Mouse (Mus musculus): Measurements from ENCODE around the gene Large1. TPM values are rescaled to one million over a fixed set of nuclear protein-coding genes. Genes with fewer than 3 reads are reported as not detected.
"Not testable (repeated sequence)": the region's sequence is repeated elsewhere in the genome, so short reads cannot be mapped to it uniquely, and the experiment has no call there.

The Large1 gene
- total RNA-seq, 1 experiment from 2014 or later = 4.3 TPM

GRCm38 (mm10) chr8:73188684-73189083, 164.7 kb downstream of the Large1 start:
- no peak for ATAC-seq (replicated peaks; ENCODE audit: low read depth, poor library complexity, severe bottlenecking)

DNA sequence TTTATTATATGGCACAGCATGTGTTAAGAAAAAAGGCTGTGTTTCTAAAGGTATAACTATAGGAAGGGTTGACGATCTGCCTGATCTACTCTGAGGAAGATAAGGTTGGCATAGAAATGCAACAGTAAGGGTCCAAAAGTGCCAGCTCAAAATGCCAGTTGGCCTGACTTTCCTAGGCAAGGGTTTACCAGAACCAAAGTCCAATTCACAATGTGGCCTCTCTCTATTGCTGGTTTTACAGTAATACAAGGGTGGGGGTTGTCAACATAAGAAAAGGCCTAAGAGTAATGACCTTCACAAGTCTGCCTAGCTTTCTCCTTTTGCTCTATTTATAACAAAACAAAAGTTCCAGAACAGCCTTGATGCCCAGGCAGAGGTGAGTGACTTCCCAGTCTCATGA, 166.0 kb downstream of the Large1 start:
- no peak for ATAC-seq (replicated peaks; ENCODE audit: low read depth, poor library complexity, severe bottlenecking)

DNA sequence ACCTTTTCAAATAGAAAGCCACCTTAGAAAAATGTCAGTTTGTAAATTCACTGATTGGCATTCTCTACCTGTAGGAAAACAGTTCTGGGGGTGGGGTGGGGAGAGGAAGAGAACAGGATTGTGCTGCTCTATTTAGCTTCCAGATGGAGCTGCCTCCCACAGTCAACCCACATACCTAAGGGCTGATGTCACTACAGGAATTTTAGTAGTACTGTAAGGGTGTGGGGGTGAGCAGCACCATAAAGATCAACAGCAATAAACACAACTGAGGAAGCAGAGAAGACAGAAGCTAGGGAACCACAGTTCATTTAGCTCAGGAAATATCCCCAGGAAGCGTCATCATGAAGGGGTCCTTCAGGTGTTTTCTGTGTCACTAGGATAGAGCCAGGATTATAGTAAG, 174.9 kb downstream of the Large1 start:
- ATAC-seq (replicated peaks; ENCODE audit: low read depth, poor library complexity, severe bottlenecking) = no peak

DNA sequence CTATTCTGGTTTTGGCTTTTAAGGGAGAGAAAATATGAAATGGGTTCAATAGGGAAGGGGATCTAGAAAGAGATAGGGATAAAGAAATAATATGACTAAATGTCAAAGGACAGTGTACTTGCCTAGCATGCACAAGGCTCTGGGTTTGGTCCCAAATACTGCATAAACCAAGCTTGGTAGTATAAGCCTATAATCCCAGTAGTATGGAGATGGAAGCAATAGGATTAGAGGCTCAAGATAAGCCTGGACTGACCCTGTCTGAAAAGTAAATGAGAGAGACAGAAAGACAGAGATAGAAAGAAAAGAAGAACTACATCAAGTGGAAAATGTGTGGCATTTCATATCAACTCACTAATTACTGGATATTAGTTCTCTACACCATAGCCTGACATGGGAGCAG, 180.7 kb downstream of the Large1 start:
- no peak for ATAC-seq (replicated peaks; ENCODE audit: low read depth, poor library complexity, severe bottlenecking)

DNA sequence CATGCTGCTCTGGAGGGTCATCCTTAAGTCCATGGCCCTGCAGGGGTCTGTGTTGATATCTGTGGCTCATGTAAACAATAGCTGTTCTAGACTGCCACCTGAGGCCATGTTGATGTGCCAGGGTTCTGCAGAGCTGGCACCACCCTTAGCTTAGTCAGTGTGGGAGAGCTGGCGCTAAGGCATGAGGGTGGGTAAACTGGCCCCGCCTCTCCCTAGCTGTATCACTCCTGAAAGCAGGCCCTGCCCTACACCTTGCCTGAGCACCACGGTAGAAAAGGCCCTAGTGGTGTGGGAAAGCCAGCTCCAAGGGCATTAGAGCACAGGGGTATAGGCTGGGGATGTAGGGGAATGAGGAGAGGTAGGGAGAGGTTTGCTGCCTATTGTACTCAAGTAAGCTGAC, 191.3 kb downstream of the Large1 start:
- ATAC-seq (replicated peaks; ENCODE audit: low read depth, poor library complexity, severe bottlenecking) = peak; percentile 36

DNA sequence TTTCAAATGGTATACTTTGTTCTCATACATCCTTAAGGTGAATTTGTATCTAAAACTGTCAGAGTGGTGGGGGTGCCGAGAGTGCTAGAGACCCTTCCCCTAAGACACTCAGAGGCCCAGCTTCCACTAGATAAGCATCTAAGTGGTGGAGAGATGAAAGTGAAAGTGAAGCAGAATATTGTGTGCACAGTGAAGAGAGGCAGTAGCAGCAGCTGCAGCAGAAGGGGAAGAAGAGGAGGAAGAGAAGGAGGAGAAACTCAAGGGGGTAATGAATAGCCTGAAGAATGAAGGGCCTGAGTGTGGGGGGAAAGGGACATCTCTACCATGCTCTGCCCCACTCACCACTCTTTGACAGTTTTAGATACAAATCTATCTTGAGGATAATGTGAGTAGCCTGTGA, 191.8 kb downstream of the Large1 start:
- ATAC-seq (replicated peaks; ENCODE audit: low read depth, poor library complexity, severe bottlenecking) = peak; percentile 47

GRCm38 (mm10) chr8:73160945-73161344, 192.4 kb downstream of the Large1 start:
- 0 out of 2 replicates have a peak, but pooled peaks have one; percentile 50 for ATAC-seq (replicated peaks; ENCODE audit: low read depth, poor library complexity, severe bottlenecking)

DNA sequence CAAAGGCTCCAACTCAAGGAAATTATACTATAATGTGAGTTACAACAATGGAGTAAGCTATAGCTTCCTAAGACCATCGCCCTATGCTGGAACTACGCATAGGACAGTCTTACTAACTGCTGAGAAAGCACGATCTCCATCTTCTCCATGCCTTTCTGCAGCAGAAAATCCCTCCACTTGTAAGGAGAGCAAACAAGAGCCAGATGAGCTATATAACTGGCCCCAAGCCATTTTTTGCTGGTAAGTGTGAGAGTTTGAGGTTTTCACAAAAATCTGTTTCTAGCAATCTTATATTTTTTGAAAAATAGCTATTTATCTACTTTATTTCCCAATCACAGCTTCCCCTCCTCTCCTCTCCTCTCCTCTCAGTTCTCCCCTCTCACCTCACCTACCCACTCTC, 206.1 kb downstream of the Large1 start:
- ATAC-seq (replicated peaks; ENCODE audit: low read depth, poor library complexity, severe bottlenecking) = no peak

DNA sequence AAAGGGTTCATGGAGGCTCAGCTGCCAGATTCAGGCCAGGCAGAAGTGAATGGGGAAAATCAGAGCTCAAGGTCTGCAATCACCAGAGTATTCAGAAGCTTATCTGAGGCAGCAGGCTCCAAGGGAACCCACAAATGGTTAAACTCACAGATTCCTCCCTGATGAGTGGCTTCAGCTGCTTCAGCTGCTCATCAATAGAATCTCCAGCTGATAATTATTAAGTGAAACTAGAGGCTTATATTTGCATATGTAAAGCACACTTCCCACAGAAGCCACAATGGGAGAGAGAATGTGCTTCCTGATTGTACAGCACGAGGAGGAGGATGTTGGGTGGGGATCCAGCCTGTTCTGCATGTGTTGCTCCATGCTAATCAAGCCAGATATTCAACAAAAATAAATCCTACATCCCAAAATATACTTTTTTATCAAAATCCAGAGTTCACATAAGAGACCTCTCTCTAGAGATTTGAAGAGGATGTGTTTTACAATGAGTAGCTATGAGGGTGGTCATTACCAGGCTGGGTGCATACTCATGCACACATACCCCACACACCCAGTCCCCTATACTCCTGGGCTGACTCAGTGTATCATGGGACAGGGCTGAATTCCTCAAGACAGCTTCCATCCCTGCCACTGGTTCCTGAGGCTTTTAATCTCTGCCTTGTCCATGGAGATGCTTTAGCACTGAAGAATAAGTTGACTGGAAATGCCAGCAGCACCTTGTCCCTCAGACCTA, 210.5 kb downstream of the Large1 start:
- ATAC-seq (replicated peaks; ENCODE audit: low read depth, poor library complexity, severe bottlenecking) = no peak

GRCm38 (mm10) chr8:73135397-73135796, 217.9 kb downstream of the Large1 start:
- ATAC-seq (replicated peaks; ENCODE audit: low read depth, poor library complexity, severe bottlenecking) = no peak

- ATAC-seq (replicated peaks; ENCODE audit: low read depth, poor library complexity, severe bottlenecking) = no peak
Measured at GRCm38 (mm10) chr8:73132080-73132479, 221.3 kb downstream of the Large1 start.

DNA sequence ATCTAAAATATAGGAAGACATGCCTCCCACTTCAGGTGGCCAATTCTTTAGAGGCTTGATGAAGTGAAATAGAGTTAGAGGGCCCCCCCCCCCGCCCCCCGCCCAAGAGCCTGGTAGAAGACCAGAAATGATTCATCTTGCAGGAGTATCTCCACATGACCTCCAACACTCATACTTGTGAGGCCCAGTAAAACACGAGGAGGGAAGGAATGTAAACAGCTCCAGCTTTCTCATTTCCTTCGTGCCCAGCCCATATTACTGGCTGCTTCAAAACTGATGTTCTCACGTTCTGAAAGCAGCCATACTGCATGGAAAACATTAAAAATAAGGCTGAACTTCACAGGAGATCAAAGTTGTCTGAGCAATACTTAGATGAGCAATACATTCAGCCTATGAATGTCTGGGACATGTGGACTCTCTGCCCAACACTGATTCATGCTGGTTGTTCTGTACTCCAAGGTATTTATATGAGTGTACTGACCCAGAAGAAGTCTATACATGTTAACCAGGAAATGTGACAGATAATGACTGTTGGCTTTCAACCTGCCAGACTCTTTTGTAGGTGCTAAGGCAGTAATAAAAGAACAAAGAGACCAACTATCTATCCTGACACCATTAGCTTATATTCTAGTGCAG, 229.4 kb downstream of the Large1 start:
- no peak for ATAC-seq (replicated peaks; ENCODE audit: low read depth, poor library complexity, severe bottlenecking)

GRCm38 (mm10) chr8:73112332-73112895, 240.9 kb downstream of the Large1 start:
- ATAC-seq (replicated peaks; ENCODE audit: low read depth, poor library complexity, severe bottlenecking) = no peak

- ATAC-seq (replicated peaks; ENCODE audit: low read depth, poor library complexity, severe bottlenecking) = no peak
Measured at GRCm38 (mm10) chr8:73104089-73104488, 249.3 kb downstream of the Large1 start.

GRCm38 (mm10) chr8:73101069-73101468, 252.3 kb downstream of the Large1 start:
- no peak for ATAC-seq (replicated peaks; ENCODE audit: low read depth, poor library complexity, severe bottlenecking)

DNA sequence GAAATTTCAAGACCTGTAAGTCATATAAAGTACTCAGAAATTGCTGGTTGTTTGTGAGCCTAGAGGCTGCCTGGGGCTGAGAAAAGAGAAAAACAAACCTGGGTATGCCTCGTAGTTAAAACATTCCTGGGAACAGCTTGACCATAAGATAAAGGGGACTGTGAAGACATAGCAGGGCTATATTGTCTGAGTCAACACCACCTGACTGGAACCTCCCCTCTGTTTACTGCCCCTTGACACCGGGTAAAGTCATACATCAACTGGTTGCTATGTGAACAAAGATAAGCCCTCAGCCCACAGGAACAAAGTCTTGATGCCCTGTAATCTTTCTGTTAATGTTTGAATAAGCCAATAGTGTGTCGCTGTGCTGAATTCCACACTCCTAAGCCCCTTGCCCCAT, 252.7 kb downstream of the Large1 start:
- not testable (repeated sequence) for ATAC-seq (replicated peaks; ENCODE audit: low read depth, poor library complexity, severe bottlenecking)

GRCm38 (mm10) chr8:73099542-73099941, 253.8 kb downstream of the Large1 start:
- ATAC-seq (replicated peaks; ENCODE audit: low read depth, poor library complexity, severe bottlenecking) = no peak

- ATAC-seq (replicated peaks; ENCODE audit: low read depth, poor library complexity, severe bottlenecking) = no peak
Measured at GRCm38 (mm10) chr8:73096952-73097351, 256.4 kb downstream of the Large1 start.

GRCm38 (mm10) chr8:73077746-73078145, 275.6 kb downstream of the Large1 start:
- not testable (repeated sequence) for ATAC-seq (replicated peaks; ENCODE audit: low read depth, poor library complexity, severe bottlenecking)

DNA sequence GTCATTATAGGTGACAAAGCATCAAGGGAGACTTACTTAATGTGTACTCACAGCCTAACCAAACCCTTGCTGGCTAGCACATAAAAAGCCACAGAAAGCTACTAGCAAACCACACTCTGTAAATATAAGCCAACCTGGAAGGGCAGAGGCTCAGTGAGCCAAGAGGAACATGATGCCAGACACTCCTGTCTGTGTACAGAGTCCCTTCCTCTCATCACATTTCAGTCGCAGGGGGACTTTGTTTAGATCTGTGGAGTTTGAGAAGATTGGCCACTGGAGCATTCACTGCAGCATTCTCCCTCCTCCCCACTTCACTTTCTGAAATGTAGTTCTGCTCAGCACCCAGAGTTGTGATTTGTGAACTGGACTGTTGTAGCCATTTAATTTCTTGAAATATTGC, 291.9 kb downstream of the Large1 start:
- ATAC-seq (replicated peaks; ENCODE audit: low read depth, poor library complexity, severe bottlenecking) = no peak

- no peak for ATAC-seq (replicated peaks; ENCODE audit: low read depth, poor library complexity, severe bottlenecking)
Measured at GRCm38 (mm10) chr8:73054726-73055125, 298.6 kb downstream of the Large1 start.
